Mouse (Mus musculus) megakaryocyte, embryonic 14.5 days (primary cell): ENCODE data around the gene Hnmt. TPM values are rescaled to one million over a fixed set of nuclear protein-coding genes. Genes with fewer than 3 reads are reported as not detected.
"Not testable (repeated sequence)": the region's sequence is repeated elsewhere in the genome, so short reads cannot be mapped to it uniquely, and the experiment has no call there.

ENCODE experiments used
- H3K27me3 ChIP-seq: replicated peaks from 2 replicates; pipeline ENCODE3; 2012; ENCODE audit warnings: inconsistent platforms
- H3K36me3 ChIP-seq: replicated peaks from 2 replicates; pipeline ENCODE3; 2012; ENCODE audit warnings: low read length, inconsistent platforms, mixed read lengths
- H3K4me1 ChIP-seq: 2 replicates; pipeline ENCODE4 v1.6.1; 2012; ENCODE audit warnings: inconsistent platforms
- H3K4me3 ChIP-seq: replicated peaks from 2 replicates; pipeline ENCODE3; 2012; ENCODE audit warnings: moderate library complexity, mild to moderate bottlenecking, inconsistent platforms
- H3K9me3 ChIP-seq: 2 replicates; pipeline ENCODE4 v1.6.1; 2012; ENCODE audit warnings: inconsistent platforms
- FLI1 ChIP-seq: IDR thresholded peaks from 2 replicates; pipeline ENCODE4 v1.6.1; 2012; ENCODE audit warnings: low read length, inconsistent platforms, mixed read lengths
- GATA1 ChIP-seq: IDR thresholded peaks from 3 replicates; pipeline ENCODE4 v1.6.1; 2012; ENCODE audit warnings: mixed read lengths, low read length, inconsistent platforms, borderline replicate concordance
- polyA plus RNA-seq: library from polyadenylated mRNA; stranded (reverse); fragments of >175 nt; gene quantifications from 2 replicates; pipeline ENCODE4 v1.2.3, GENCODE M21; 2012; ENCODE audit warnings: low replicate concordance; ENCODE audit not compliant: insufficient read depth

The Hnmt gene
- polyA plus RNA-seq, 1 experiment: 0.19 TPM

DNA sequence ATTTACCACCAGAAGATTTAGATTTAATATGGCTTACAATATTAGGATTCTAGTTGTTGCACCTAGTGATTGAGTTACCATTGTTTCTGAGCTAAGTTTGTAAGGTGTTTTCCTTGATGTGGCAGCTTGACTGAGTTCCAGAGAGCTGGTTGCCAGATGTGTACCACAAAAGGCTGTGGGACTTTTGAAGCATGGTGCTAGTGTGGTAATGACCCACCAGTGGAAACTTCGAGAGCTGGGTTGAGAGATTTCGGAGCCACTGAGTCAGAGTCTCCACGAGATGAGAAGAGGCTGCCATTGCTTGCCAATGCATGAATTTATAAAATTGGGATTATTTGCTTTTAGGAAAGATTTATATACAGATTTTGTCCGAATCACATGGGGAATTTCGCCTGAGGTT is 34.2 kb downstream of the Hnmt start:
- no peaks in the 10 kb centered on the region for H3K4me1 ChIP-seq
- no peaks in the 10 kb centered on the region for H3K36me3 ChIP-seq
- H3K4me3 ChIP-seq: no peak overlapping the region
- TF ChIP-seq GATA1 (no peak), FLI1 (no peak)
- H3K9me3 ChIP-seq: 0 out of 2 replicates have a peak, but pooled peaks cover 3% of the 10 kb centered on the region
- H3K27me3 ChIP-seq: no peaks in the 10 kb centered on the region

DNA sequence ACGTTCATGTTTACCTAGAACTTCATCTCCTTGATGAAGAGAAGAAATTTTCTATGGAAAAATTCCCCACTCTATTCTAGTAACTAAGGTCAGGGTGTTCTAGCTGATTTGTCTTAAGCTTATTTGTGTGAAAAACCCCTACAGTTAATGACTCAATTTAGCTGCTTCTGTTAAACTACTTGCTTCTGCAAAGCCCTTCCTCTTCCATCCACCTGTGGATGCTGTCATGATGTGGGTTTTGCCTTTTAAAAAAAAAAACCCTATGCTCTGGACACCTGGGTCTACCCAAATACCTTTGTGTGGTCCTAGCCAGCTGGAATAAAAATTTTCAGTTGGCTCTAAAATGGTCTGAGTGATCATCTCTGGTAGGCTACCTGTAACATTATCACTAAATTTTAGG is 49.9 kb downstream of the Hnmt start:
- Histone ChIP-seq H3K4me3 (no peak overlapping the region), H3K36me3 (no peaks in the 10 kb centered on the region), H3K27me3 (no peaks in the 10 kb centered on the region), H3K9me3 (no peaks in the 10 kb centered on the region), H3K4me1 (no peaks in the 10 kb centered on the region)
- TF ChIP-seq FLI1 (no peak), GATA1 (no peak)

DNA sequence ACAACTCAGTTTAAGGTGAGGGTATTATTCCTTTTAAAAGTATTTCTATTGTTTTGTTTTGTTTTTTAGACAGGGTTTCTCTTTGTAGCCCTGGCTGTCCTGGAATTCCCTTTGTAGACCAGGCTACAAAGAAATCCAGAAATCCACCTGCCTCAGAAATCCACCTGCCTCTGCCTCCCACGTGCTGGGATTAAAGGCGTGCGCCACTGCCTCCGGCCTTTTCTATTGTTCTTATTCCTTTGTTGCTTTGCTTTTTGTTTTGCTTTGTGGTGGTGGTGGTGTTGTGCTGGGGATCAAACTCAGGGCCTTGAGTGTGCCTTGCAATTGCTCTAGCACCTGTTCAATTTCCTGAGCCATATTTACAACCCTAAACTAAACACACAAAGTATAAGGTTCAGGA is 50.4 kb downstream of the Hnmt start:
- Histone ChIP-seq H3K36me3 (no peaks in the 10 kb centered on the region), H3K4me3 (no peak overlapping the region), H3K27me3 (no peaks in the 10 kb centered on the region), H3K4me1 (no peaks in the 10 kb centered on the region), H3K9me3 (no peaks in the 10 kb centered on the region)
- no peak for TF ChIP-seq GATA1
- no peak for TF ChIP-seq FLI1

DNA sequence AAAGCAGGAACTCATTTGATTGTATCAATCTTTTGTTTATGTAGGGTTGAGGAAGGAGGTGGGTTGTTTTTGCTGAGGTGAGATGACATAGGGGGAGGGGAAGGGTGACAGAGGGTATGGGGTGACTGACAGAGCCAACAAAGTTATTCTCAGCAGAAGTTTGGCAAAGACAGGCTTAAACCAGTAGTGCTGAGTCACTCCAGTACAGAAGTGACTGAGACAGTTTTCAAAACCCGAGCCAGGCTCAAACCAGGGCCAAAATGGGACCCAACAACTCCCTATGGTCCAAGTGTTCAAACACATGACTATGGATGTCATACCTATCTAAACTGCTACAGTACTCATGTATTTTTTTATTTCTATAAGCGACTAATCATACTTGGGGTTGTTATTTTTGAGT is 52.4 kb downstream of the Hnmt start:
- no peaks in the 10 kb centered on the region for H3K36me3 ChIP-seq
- no peaks in the 10 kb centered on the region for H3K27me3 ChIP-seq
- H3K9me3 ChIP-seq: no peaks in the 10 kb centered on the region
- no peak for TF ChIP-seq GATA1
- no peak for TF ChIP-seq FLI1
- H3K4me1 ChIP-seq: no peaks in the 10 kb centered on the region
- H3K4me3 ChIP-seq: no peak overlapping the region

GRCm38 (mm10) chr2:23990034-23990573 is 59.1 kb downstream of the Hnmt start:
- not testable (repeated sequence) for H3K9me3 ChIP-seq, H3K4me1 ChIP-seq, H3K4me3 ChIP-seq, H3K27me3 ChIP-seq, H3K36me3 ChIP-seq

GRCm38 (mm10) chr2:23987283-23987682 is 61.9 kb downstream of the Hnmt start:
- Histone ChIP-seq H3K4me3 (no peak overlapping the region), H3K27me3 (no peaks in the 10 kb centered on the region), H3K36me3 (no peaks in the 10 kb centered on the region), H3K4me1 (no peaks in the 10 kb centered on the region), H3K9me3 (no peaks in the 10 kb centered on the region)
- no peak for TF ChIP-seq GATA1
- no peak for TF ChIP-seq FLI1

- no peak overlapping the region for H3K4me3 ChIP-seq
- no peaks in the 10 kb centered on the region for H3K4me1 ChIP-seq
- H3K36me3 ChIP-seq: no peaks in the 10 kb centered on the region
- TF ChIP-seq GATA1 (no peak), FLI1 (no peak)
- no peaks in the 10 kb centered on the region for H3K9me3 ChIP-seq
- H3K27me3 ChIP-seq: no peaks in the 10 kb centered on the region
Measured at GRCm38 (mm10) chr2:23983343-23983742, 65.9 kb downstream of the Hnmt start.

DNA sequence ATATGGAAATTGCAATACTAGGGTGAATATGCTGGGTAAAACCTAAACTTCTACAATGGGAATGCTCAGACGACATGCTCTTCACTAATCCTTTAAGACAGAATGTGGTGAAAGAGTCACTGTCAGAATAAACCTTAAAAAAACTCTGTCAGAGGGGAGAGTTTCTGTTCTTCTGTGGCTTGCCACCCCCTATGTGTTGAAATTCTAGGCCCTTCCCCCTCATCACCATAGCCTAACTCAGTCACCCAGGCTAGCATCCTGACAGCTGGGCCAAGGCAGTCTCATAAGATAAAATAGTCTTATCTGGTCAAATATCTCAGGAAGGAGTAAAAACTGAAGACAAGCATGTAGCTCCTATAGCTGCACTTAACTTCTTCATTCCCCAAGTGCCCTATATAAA is 66.3 kb downstream of the Hnmt start:
- TF ChIP-seq GATA1: no peak
- TF ChIP-seq FLI1: no peak
- H3K27me3 ChIP-seq: no peaks in the 10 kb centered on the region
- H3K9me3 ChIP-seq: no peaks in the 10 kb centered on the region
- H3K4me1 ChIP-seq: no peaks in the 10 kb centered on the region
- no peak overlapping the region for H3K4me3 ChIP-seq
- no peaks in the 10 kb centered on the region for H3K36me3 ChIP-seq

GRCm38 (mm10) chr2:23960659-23961274 is 88.4 kb downstream of the Hnmt start:
- H3K4me1 ChIP-seq, H3K27me3 ChIP-seq, H3K9me3 ChIP-seq, H3K36me3 ChIP-seq, H3K4me3 ChIP-seq: not testable (repeated sequence)

Other genes with a start within 250 kb of the Hnmt start
- gene Tbpl2, start 47.2 kb upstream of the Hnmt start, polyA plus RNA-seq: not detected in 2 replicates
- not detected in 2 replicates for gene Il1f8, start 103.8 kb upstream of the Hnmt start, polyA plus RNA-seq
- not detected in 2 replicates for gene Il1f9, start 137.1 kb upstream of the Hnmt start, polyA plus RNA-seq
- not detected in 2 replicates for gene Il1f6, start 166.0 kb upstream of the Hnmt start, polyA plus RNA-seq
- gene Il1f5, start 227.6 kb upstream of the Hnmt start, polyA plus RNA-seq: not detected in 2 replicates
- not detected in 2 replicates for gene Il1f10, start 241.8 kb upstream of the Hnmt start, polyA plus RNA-seq